Mouse (Mus musculus) spleen, adult 2 months (tissue): ENCODE data around the gene Stox2. TPM values are rescaled to one million over a fixed set of nuclear protein-coding genes. Genes with fewer than 3 reads are reported as not detected.

Experiments
- DNase-seq, 2 experiments: peaks; one replicate each; pipeline versions ENCODE4 v3.0.0 to v3.0.0-alpha.2; 2012 to 2021; ENCODE audit warnings: low spot score in 2 of 2, low read depth in 1 of 2
- H3K27ac ChIP-seq: fragments of 200-500 bp; 2 replicates; pipeline ENCODE4 v1.5.1; 2012; ENCODE audit warnings: low read length, inconsistent platforms; ENCODE audit not compliant: insufficient read depth
- H3K27me3 ChIP-seq: fragments of 200-500 bp; 2 replicates; pipeline ENCODE4 v1.6.1; 2012; ENCODE audit warnings: mild to moderate bottlenecking, moderate library complexity, low read length, inconsistent platforms; ENCODE audit not compliant: control insufficient read depth, insufficient read depth
- H3K36me3 ChIP-seq: fragments of 200-500 bp; 2 replicates; pipeline ENCODE4 v1.6.1; 2012; ENCODE audit warnings: mild to moderate bottlenecking, low read length, inconsistent platforms; ENCODE audit not compliant: control insufficient read depth, insufficient read depth
- H3K4me1 ChIP-seq: fragments of 200-500 bp; 2 replicates; pipeline ENCODE4 v1.6.1; 2011; ENCODE audit warnings: inconsistent platforms; ENCODE audit not compliant: control insufficient read depth, insufficient read depth, insufficient read length
- H3K4me3 ChIP-seq: fragments of 200-500 bp; 2 replicates; pipeline ENCODE4 v1.5.1; 2011; ENCODE audit warnings: mild to moderate bottlenecking, inconsistent platforms; ENCODE audit not compliant: insufficient read depth, insufficient read length; ENCODE audit errors: extremely low read depth
- CTCF ChIP-seq: fragments of 200-500 bp; IDR thresholded peaks from 2 replicates; pipeline ENCODE4 v1.5.1; 2011; ENCODE audit warnings: mild to moderate bottlenecking, inconsistent platforms; ENCODE audit not compliant: insufficient read depth, insufficient read length, insufficient replicate concordance; ENCODE audit errors: extremely low read depth
- POLR2A ChIP-seq: fragments of 200-500 bp; IDR thresholded peaks from 2 replicates; pipeline ENCODE4 v1.6.1; 2011; ENCODE audit warnings: low read depth, low read length, inconsistent platforms
- WGBS: fragments of 180-500 bp; shearing (Covaris S2); methylation state at CpG from one replicate; pipeline ENCODE4 v1.1.7; 2018; 5-methylcytosine and 5-hydroxymethylcytosine counted together
- polyA plus RNA-seq: library from polyadenylated mRNA; depleted of rRNA; stranded (reverse); fragments of >200 nt; gene quantifications from 2 replicates; pipeline ENCODE4 v1.2.3, GENCODE M21; 2012

The Stox2 gene
- polyA plus RNA-seq, 1 experiment: 0.50 TPM

- DNase-seq: no peak
- Histone ChIP-seq H3K27me3 (no peaks in the 10 kb centered on the region), H3K27ac (no peak overlapping the region), H3K36me3 (no peaks in the 10 kb centered on the region), H3K4me3 (no peak overlapping the region), H3K4me1 (no peaks in the 10 kb centered on the region)
- TF ChIP-seq CTCF: no peak
- TF ChIP-seq POLR2A: no peak
- WGBS: 88% methylated on average over 4 of the region's 4 CpGs
Observed at GRCm38 (mm10) chr8:47240871-47241270, 205.3 kb downstream of the Stox2 start.

GRCm38 (mm10) chr8:47240266-47240665 lies 205.9 kb downstream of the Stox2 start:
- Histone ChIP-seq H3K4me3 (no peak overlapping the region), H3K36me3 (no peaks in the 10 kb centered on the region), H3K27ac (no peak overlapping the region), H3K4me1 (no peaks in the 10 kb centered on the region), H3K27me3 (no peaks in the 10 kb centered on the region)
- TF ChIP-seq POLR2A: no peak
- TF ChIP-seq CTCF: no peak
- 89% methylated on average over 7 of the region's 7 CpGs for WGBS
- DNase-seq: no peak

GRCm38 (mm10) chr8:47232081-47232480 lies 214.1 kb downstream of the Stox2 start:
- no peak for DNase-seq
- TF ChIP-seq POLR2A: no peak
- TF ChIP-seq CTCF: no peak
- 71% methylated on average over 3 of the region's 3 CpGs for WGBS

GRCm38 (mm10) chr8:47230057-47230456 lies 216.1 kb downstream of the Stox2 start:
- H3K27me3 ChIP-seq: no peaks in the 10 kb centered on the region
- H3K4me3 ChIP-seq: no peak overlapping the region
- H3K36me3 ChIP-seq: no peaks in the 10 kb centered on the region
- TF ChIP-seq POLR2A (no peak), CTCF (no peak)
- DNase-seq: no peak
- no peak overlapping the region for H3K27ac ChIP-seq
- no peaks in the 10 kb centered on the region for H3K4me1 ChIP-seq
- whole genome bisulfite sequencing: 85% methylated on average over 5 of the region's 5 CpGs

More at GRCm38 (mm10) chr8:47232081-47232480, 214.1 kb downstream of the Stox2 start:
- H3K27ac ChIP-seq: no peak overlapping the region
- no peaks in the 10 kb centered on the region for H3K27me3 ChIP-seq
- H3K36me3 ChIP-seq: no peaks in the 10 kb centered on the region
- H3K4me1 ChIP-seq: no peaks in the 10 kb centered on the region
- H3K4me3 ChIP-seq: no peak overlapping the region

GRCm38 (mm10) chr8:47221851-47222250 lies 224.3 kb downstream of the Stox2 start:
- 91% methylated on average over 5 of the region's 5 CpGs for WGBS
- Histone ChIP-seq H3K27ac (no peak overlapping the region), H3K36me3 (no peaks in the 10 kb centered on the region), H3K27me3 (no peaks in the 10 kb centered on the region), H3K4me1 (no peaks in the 10 kb centered on the region), H3K4me3 (no peak overlapping the region)
- no peak for DNase-seq
- TF ChIP-seq POLR2A (no peak), CTCF (no peak)

- WGBS: 88% methylated on average over 10 of the region's 10 CpGs
- no peak overlapping the region for H3K27ac ChIP-seq
- no peaks in the 10 kb centered on the region for H3K27me3 ChIP-seq
- TF ChIP-seq CTCF (no peak), POLR2A (no peak)
- H3K36me3 ChIP-seq: no peaks in the 10 kb centered on the region
- H3K4me1 ChIP-seq: no peaks in the 10 kb centered on the region
- DNase-seq: no peak
- no peak overlapping the region for H3K4me3 ChIP-seq
Observed at GRCm38 (mm10) chr8:47221191-47221590, 225.0 kb downstream of the Stox2 start.

GRCm38 (mm10) chr8:47220390-47220789 lies 225.8 kb downstream of the Stox2 start:
- H3K36me3 ChIP-seq: no peaks in the 10 kb centered on the region
- WGBS: 93% methylated on average over 5 of the region's 5 CpGs
- no peak overlapping the region for H3K27ac ChIP-seq
- no peak for DNase-seq
- no peak for TF ChIP-seq POLR2A
- H3K4me1 ChIP-seq: no peaks in the 10 kb centered on the region
- H3K27me3 ChIP-seq: no peaks in the 10 kb centered on the region
- H3K4me3 ChIP-seq: no peak overlapping the region

GRCm38 (mm10) chr8:47218536-47218935 lies 227.6 kb downstream of the Stox2 start:
- Histone ChIP-seq H3K4me1 (no peaks in the 10 kb centered on the region), H3K4me3 (no peak overlapping the region), H3K27ac (no peak overlapping the region), H3K27me3 (no peaks in the 10 kb centered on the region), H3K36me3 (no peaks in the 10 kb centered on the region)
- DNase-seq: no peak
- 77% methylated on average over 6 of the region's 6 CpGs for WGBS
- TF ChIP-seq CTCF (no peak), POLR2A (no peak)
